Mouse (Mus musculus): Measurements from ENCODE around the gene Ddx60. TPM values are rescaled to one million over a fixed set of nuclear protein-coding genes. Genes with fewer than 3 reads are reported as not detected.

Gene Ddx60
- 0.53 and 0.83 TPM in 2 replicates for polyA plus RNA-seq (2012; rRNA removed)

- TF ChIP-seq POLR2A (IDR thresholded peaks at IDR 0.05; ENCODE audit: low read depth, low read length) (peak; percentile 37; the same call in 1 of the 2 replicates), CTCF (IDR thresholded peaks at IDR 0.05; ENCODE audit: extremely low read depth, insufficient read depth, insufficient read length, insufficient replicate concordance) (no peak)
- peak within 1 kb of the TSS; percentile 84 for H3K4me3 ChIP-seq (ENCODE audit: extremely low read depth, insufficient read depth, insufficient read length)
- H3K27ac ChIP-seq (ENCODE audit: insufficient read depth, low read length): peak within 1 kb of the TSS; percentile 85
- DNase-seq (ENCODE audit: low read depth in 1 of 2, low spot score in 2 of 2): peak; percentile 23 to 50
- no peaks in the 10 kb centered on the region for H3K36me3 ChIP-seq (ENCODE audit: control insufficient read depth, insufficient read depth, low read length)
- peaks cover 6% of the 10 kb centered on the region; the same call in 1 of the 2 replicates for H3K4me1 ChIP-seq (ENCODE audit: control insufficient read depth, insufficient read depth, insufficient read length)
- H3K27me3 ChIP-seq (ENCODE audit: control insufficient read depth, insufficient read depth, low read length): no peaks in the 10 kb centered on the region
- WGBS: 2% methylated on average over 22 of the region's 22 CpGs
Measured at GRCm38 (mm10) chr8:61927777-61928494, at the start of gene Ddx60. Ddx60 (plus strand) TSS chr8:61928087.

GRCm38 (mm10) chr8:61894062-61894461 lies 33.8 kb upstream of the Ddx60 start:
- H3K4me3 ChIP-seq (ENCODE audit: extremely low read depth, insufficient read depth, insufficient read length): no peak overlapping the region
- WGBS: 49% methylated on average over 2 of the region's 2 CpGs
- H3K27me3 ChIP-seq (ENCODE audit: control insufficient read depth, insufficient read depth, low read length): no peaks in the 10 kb centered on the region
- no peak overlapping the region for H3K27ac ChIP-seq (ENCODE audit: insufficient read depth, low read length)
- DNase-seq (ENCODE audit: low read depth in 1 of 2, low spot score in 2 of 2): no peak
- H3K36me3 ChIP-seq (ENCODE audit: control insufficient read depth, insufficient read depth, low read length): no peaks in the 10 kb centered on the region
- TF ChIP-seq POLR2A (IDR thresholded peaks at IDR 0.05; ENCODE audit: low read depth, low read length) (no peak), CTCF (IDR thresholded peaks at IDR 0.05; ENCODE audit: extremely low read depth, insufficient read depth, insufficient read length, insufficient replicate concordance) (no peak)
- H3K4me1 ChIP-seq (ENCODE audit: control insufficient read depth, insufficient read depth, insufficient read length): no peaks in the 10 kb centered on the region

- 86% methylated on average over 1 of the region's 1 CpGs for WGBS
- Histone ChIP-seq H3K27ac (ENCODE audit: insufficient read depth, low read length) (no peak overlapping the region), H3K27me3 (ENCODE audit: control insufficient read depth, insufficient read depth, low read length) (no peaks in the 10 kb centered on the region), H3K4me3 (ENCODE audit: extremely low read depth, insufficient read depth, insufficient read length) (no peak overlapping the region), H3K36me3 (ENCODE audit: control insufficient read depth, insufficient read depth, low read length) (no peaks in the 10 kb centered on the region), H3K4me1 (ENCODE audit: control insufficient read depth, insufficient read depth, insufficient read length) (no peaks in the 10 kb centered on the region)
- TF ChIP-seq CTCF (IDR thresholded peaks at IDR 0.05; ENCODE audit: extremely low read depth, insufficient read depth, insufficient read length, insufficient replicate concordance): no peak
- TF ChIP-seq POLR2A (IDR thresholded peaks at IDR 0.05; ENCODE audit: low read depth, low read length): no peak
- no peak for DNase-seq (ENCODE audit: low read depth in 1 of 2, low spot score in 2 of 2)
Measured at GRCm38 (mm10) chr8:61896742-61897141, 31.1 kb upstream of the Ddx60 start.

- no peak overlapping the region for H3K4me3 ChIP-seq (ENCODE audit: extremely low read depth, insufficient read depth, insufficient read length)
- no peak overlapping the region for H3K27ac ChIP-seq (ENCODE audit: insufficient read depth, low read length)
- TF ChIP-seq CTCF (IDR thresholded peaks at IDR 0.05; ENCODE audit: extremely low read depth, insufficient read depth, insufficient read length, insufficient replicate concordance): no peak
- no peak for TF ChIP-seq POLR2A (IDR thresholded peaks at IDR 0.05; ENCODE audit: low read depth, low read length)
- 82% methylated on average over 1 of the region's 1 CpGs for WGBS
- H3K27me3 ChIP-seq (ENCODE audit: control insufficient read depth, insufficient read depth, low read length): no peaks in the 10 kb centered on the region
- no peaks in the 10 kb centered on the region for H3K4me1 ChIP-seq (ENCODE audit: control insufficient read depth, insufficient read depth, insufficient read length)
- DNase-seq (ENCODE audit: low read depth in 1 of 2, low spot score in 2 of 2): no peak
- no peaks in the 10 kb centered on the region for H3K36me3 ChIP-seq (ENCODE audit: control insufficient read depth, insufficient read depth, low read length)
Measured at GRCm38 (mm10) chr8:61897402-61897801, 30.5 kb upstream of the Ddx60 start.

GRCm38 (mm10) chr8:61901028-61901717 lies 26.7 kb upstream of the Ddx60 start:
- Histone ChIP-seq H3K27ac (ENCODE audit: insufficient read depth, low read length) (no peak overlapping the region), H3K4me3 (ENCODE audit: extremely low read depth, insufficient read depth, insufficient read length) (no peak overlapping the region), H3K27me3 (ENCODE audit: control insufficient read depth, insufficient read depth, low read length) (no peaks in the 10 kb centered on the region), H3K36me3 (ENCODE audit: control insufficient read depth, insufficient read depth, low read length) (no peaks in the 10 kb centered on the region), H3K4me1 (ENCODE audit: control insufficient read depth, insufficient read depth, insufficient read length) (no peaks in the 10 kb centered on the region)
- 93% methylated on average over 6 of the region's 6 CpGs for WGBS
- no peak for DNase-seq (ENCODE audit: low read depth in 1 of 2, low spot score in 2 of 2)
- no peak for TF ChIP-seq CTCF (IDR thresholded peaks at IDR 0.05; ENCODE audit: extremely low read depth, insufficient read depth, insufficient read length, insufficient replicate concordance)
- TF ChIP-seq POLR2A (IDR thresholded peaks at IDR 0.05; ENCODE audit: low read depth, low read length): no peak

- TF ChIP-seq POLR2A (IDR thresholded peaks at IDR 0.05; ENCODE audit: low read depth, low read length) (no peak), CTCF (IDR thresholded peaks at IDR 0.05; ENCODE audit: extremely low read depth, insufficient read depth, insufficient read length, insufficient replicate concordance) (no peak)
- Histone ChIP-seq H3K27ac (ENCODE audit: insufficient read depth, low read length) (no peak within 1 kb of the TSS), H3K4me3 (ENCODE audit: extremely low read depth, insufficient read depth, insufficient read length) (no peak within 1 kb of the TSS), H3K4me1 (ENCODE audit: control insufficient read depth, insufficient read depth, insufficient read length) (no peaks in the 10 kb centered on the region), H3K36me3 (ENCODE audit: control insufficient read depth, insufficient read depth, low read length) (no peaks in the 10 kb centered on the region), H3K27me3 (ENCODE audit: control insufficient read depth, insufficient read depth, low read length) (no peaks in the 10 kb centered on the region)
- 86% methylated on average over 5 of the region's 5 CpGs for WGBS
- no peak for DNase-seq (ENCODE audit: low read depth in 1 of 2, low spot score in 2 of 2)
Measured at GRCm38 (mm10) chr8:61902521-61902920, 25.4 kb upstream of the Ddx60 start, which contains the start of gene Palld. Palld (minus strand) TSS chr8:61902690.

Data from spleen, adult 2 months (tissue).